ENCODE assay signal across 12 mouse cellular contexts in the genomic region with DNA sequence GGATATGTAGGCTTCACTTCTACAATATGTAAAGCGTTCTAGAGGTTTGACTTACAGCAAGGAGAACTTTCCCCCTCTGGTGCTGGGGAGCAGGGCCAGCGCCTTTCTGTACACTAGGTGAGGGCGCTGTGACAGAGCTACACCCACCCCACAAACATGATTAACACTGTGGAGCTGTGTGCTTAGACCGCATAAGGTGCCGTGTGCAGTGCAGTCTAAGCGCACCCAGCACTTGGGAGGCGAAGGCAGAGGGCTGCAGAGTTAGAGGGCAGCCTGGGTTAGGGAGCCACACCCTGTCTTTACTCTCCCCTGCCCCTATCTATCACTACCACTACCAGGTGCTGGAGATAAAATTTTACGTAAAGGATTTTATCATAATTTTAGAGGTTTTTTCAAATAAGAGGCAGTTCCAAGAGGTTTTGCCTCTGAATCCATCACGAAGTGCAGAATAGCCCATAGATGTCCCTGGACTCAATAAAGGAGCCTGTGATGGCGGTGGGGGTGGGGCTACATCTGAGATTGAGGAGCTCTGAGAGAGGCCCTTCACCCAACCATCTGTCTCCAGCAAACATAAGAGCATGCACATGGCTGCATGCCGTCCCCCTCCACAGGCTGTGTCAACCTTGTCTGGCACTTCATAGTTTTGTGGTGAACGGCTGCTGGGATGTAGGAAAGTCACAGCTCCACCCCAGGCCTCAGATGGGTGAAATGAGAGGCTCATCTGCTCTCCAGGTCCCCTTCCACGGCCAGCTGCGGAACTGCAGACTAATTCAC.
DNase-seq lines count a peak whose midpoint lies in the region; ATAC-seq and TF ChIP-seq lines count a peak whose summit lies in the region.
"Had no signal": no experiment of that assay in that cellular context is flagged by ENCODE, and none has a peak within 500 bp of the region (broad histone marks: within the 10 kb centered on the region; RNA-seq: fewer than 3 reads in every experiment).

No protein-coding gene starts in this region.

- H3K4me2 ChIP-seq in limb, embryonic 12.5 days = no peak overlapping the region
- H3K4me2 ChIP-seq in embryonic facial prominence, embryonic 15.5 days (replicated peaks) = no peak overlapping the region
- no peak overlapping the region for H3K4me2 ChIP-seq in hindbrain, embryonic 14.5 days (replicated peaks)

- no peaks in the 10 kb centered on the region for H3K27me3 ChIP-seq in limb, embryonic 12.5 days
- no peaks in the 10 kb centered on the region for H3K27me3 ChIP-seq in limb, embryonic 10.5 days (ENCODE audit: low read depth, poor library complexity, severe bottlenecking)
- H3K27me3 ChIP-seq in embryonic facial prominence, embryonic 15.5 days = no peaks in the 10 kb centered on the region
- no peaks in the 10 kb centered on the region for H3K27me3 ChIP-seq in hindbrain, embryonic 14.5 days (ENCODE audit: control insufficient read depth, insufficient read depth, low read length)

- H3K4me3 ChIP-seq in limb, embryonic 12.5 days (replicated peaks) = no peak overlapping the region
- no peak overlapping the region for H3K4me3 ChIP-seq in limb, embryonic 10.5 days
- no peak overlapping the region for H3K4me3 ChIP-seq in embryonic facial prominence, embryonic 15.5 days (replicated peaks)
- H3K4me3 ChIP-seq in hindbrain, embryonic 14.5 days (replicated peaks; ENCODE audit: low read length) = no peak overlapping the region
- H3K4me3 ChIP-seq: erythroblast, embryonic 14.5 days had no signal

- no peak for DNase-seq in limb, embryonic 10.5 days (ENCODE audit: low spot score)
- DNase-seq in brain, embryonic 14.5 days (ENCODE audit: low read depth) = peak; percentile 87
- DNase-seq in hindbrain, embryonic 14.5 days (ENCODE audit: low spot score) = no peak
- DNase-seq in gastrocnemius, postnatal 14 days = no peak
- no peak for DNase-seq in gastrocnemius, adult 18-20 months (ENCODE audit: low spot score)
- DNase-seq: cerebellum, adult 8-10 months; kidney, postnatal 4 days; lung, postnatal 36 days; right cerebral cortex, postnatal 14 days had no signal

- H3K9ac ChIP-seq in limb, embryonic 12.5 days (replicated peaks) = no peak overlapping the region
- no peak overlapping the region for H3K9ac ChIP-seq in embryonic facial prominence, embryonic 15.5 days
- no peak overlapping the region for H3K9ac ChIP-seq in hindbrain, embryonic 14.5 days

- TF ChIP-seq POLR2A in brain, embryonic 14.5 days (IDR thresholded peaks at IDR 0.05; ENCODE audit: borderline replicate concordance, extremely low read depth, insufficient read depth, insufficient read length, poor library complexity, severe bottlenecking) = no peak

- no peaks in the 10 kb centered on the region for H3K9me3 ChIP-seq in limb, embryonic 12.5 days
- H3K9me3 ChIP-seq in limb, embryonic 10.5 days (replicated peaks) = no peaks in the 10 kb centered on the region; the same call in 1 of the 2 replicates
- H3K9me3 ChIP-seq in embryonic facial prominence, embryonic 15.5 days (replicated peaks) = no peaks in the 10 kb centered on the region
- no peaks in the 10 kb centered on the region for H3K9me3 ChIP-seq in hindbrain, embryonic 14.5 days (ENCODE audit: control insufficient read depth, low read length)

- 0 out of 2 replicates have a peak, but pooled peaks have one; percentile 9 for ATAC-seq in limb, embryonic 12.5 days (ENCODE audit: insufficient number of reproducible peaks, insufficient read depth, low FRiP score, low TSS enrichment, low read depth)
- 0 out of 2 replicates have a peak, but pooled peaks have one; percentile 21 for ATAC-seq in embryonic facial prominence, embryonic 15.5 days (ENCODE audit: insufficient number of reproducible peaks, low FRiP score, low TSS enrichment, low read depth)
- ATAC-seq in hindbrain, embryonic 14.5 days (ENCODE audit: low FRiP score) = peak; percentile 24; the same call in 1 of the 2 replicates

- H3K4me1 ChIP-seq in limb, embryonic 12.5 days (replicated peaks) = 0 out of 2 replicates have a peak, but pooled peaks cover 3% of the 10 kb centered on the region
- H3K4me1 ChIP-seq in limb, embryonic 10.5 days = peaks cover 6% of the 10 kb centered on the region; the same call in 1 of the 2 replicates
- H3K4me1 ChIP-seq in embryonic facial prominence, embryonic 15.5 days = peaks cover under 1% of the 10 kb centered on the region; the same call in 1 of the 2 replicates
- H3K4me1 ChIP-seq in hindbrain, embryonic 14.5 days (replicated peaks; ENCODE audit: control insufficient read depth, insufficient read depth, low read length) = no peaks in the 10 kb centered on the region

- peaks cover 42% of the 10 kb centered on the region for H3K36me3 ChIP-seq in limb, embryonic 12.5 days
- peaks cover 63% of the 10 kb centered on the region for H3K36me3 ChIP-seq in limb, embryonic 10.5 days
- no peaks in the 10 kb centered on the region for H3K36me3 ChIP-seq in embryonic facial prominence, embryonic 15.5 days
- H3K36me3 ChIP-seq in hindbrain, embryonic 14.5 days (replicated peaks; ENCODE audit: control insufficient read depth, insufficient read depth) = 0 out of 2 replicates have a peak, but pooled peaks cover 13% of the 10 kb centered on the region

- WGBS in limb, embryonic 12.5 days = 76% methylated on average over 14 of the region's 14 CpGs
- 79% methylated on average over 14 of the region's 14 CpGs for WGBS in limb, embryonic 10.5 days
- 68% methylated on average over 14 of the region's 14 CpGs for WGBS in embryonic facial prominence, embryonic 15.5 days
- WGBS in hindbrain, embryonic 14.5 days = 71% methylated on average over 14 of the region's 14 CpGs

- intact Hi-C loops in gastrocnemius, postnatal 14 days (cut with DNase I; ENCODE audit: low total_unique reads) = no loop called here

- TF ChIP-seq CTCF in brain, embryonic 14.5 days (IDR thresholded peaks at IDR 0.05; ENCODE audit: borderline replicate concordance, extremely low read depth, insufficient read depth, insufficient read length) = no peak

- no peak overlapping the region for H3K27ac ChIP-seq in limb, embryonic 12.5 days
- H3K27ac ChIP-seq in limb, embryonic 10.5 days = no peak overlapping the region
- H3K27ac ChIP-seq in embryonic facial prominence, embryonic 15.5 days (replicated peaks) = no peak overlapping the region
- no peak overlapping the region for H3K27ac ChIP-seq in hindbrain, embryonic 14.5 days
